Mouse (Mus musculus): ENCODE data around the gene Defb10. TPM values are rescaled to one million over a fixed set of nuclear protein-coding genes. Genes with fewer than 3 reads are reported as not detected.
"Not testable (repeated sequence)": the region's sequence is repeated elsewhere in the genome, so short reads cannot be mapped to it uniquely, and the experiment has no call there.

Defb10 gene
- polyA plus RNA-seq (2012; rRNA removed), result not detected in 2 replicates

DNA sequence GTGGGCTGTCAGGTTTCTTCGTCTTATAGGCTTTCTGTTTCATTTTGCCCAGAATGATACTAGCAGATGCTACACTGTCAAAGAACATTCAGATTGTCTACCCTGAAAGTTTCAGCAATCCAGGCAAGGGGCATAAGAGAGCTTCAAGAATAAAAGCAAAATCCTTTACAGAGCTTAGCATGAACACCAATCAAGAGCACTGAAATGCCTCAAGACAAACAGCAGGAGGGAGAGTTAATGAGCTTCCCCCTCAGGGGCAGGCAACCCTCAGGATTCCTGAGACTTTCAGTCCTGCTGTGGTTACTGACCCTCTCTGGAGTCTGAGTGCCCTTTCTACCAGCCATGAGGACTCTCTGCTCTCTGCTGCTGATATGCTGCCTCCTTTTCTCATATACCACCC lies at the start of gene Defb10:
TSS of gene Defb10 (plus strand) at position 316 of the 400 bp plus-strand sequence.
- H3K4me1 ChIP-seq (ENCODE audit: control insufficient read depth, insufficient read depth, low read length); DNase-seq; H3K4me3 ChIP-seq (replicated peaks; ENCODE audit: extremely low read depth, low read depth, low read length): not testable (repeated sequence)
- WGBS, result 53% methylated on average over 1 of the region's 1 CpGs

DNA sequence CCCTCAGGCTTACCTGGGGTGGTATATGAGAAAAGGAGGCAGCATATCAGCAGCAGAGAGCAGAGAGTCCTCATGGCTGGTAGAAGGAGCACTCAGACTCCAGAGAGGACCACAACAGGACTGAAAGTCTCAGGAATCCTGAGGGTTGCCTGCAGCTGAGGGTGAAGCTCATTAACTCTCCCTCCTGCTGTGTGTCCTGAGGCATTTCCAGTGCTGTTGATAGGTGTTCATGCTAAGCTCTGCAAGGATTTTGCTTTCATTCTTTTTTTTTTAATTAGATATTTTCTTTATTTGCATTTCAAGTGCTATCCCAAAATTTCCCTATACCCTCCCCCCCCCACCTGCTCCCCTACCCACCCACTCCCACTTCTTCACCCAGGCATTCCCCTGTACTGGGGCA lies 26.6 kb downstream of the Defb10 start, which contains the start of gene Defb9:
TSS of gene Defb9 (minus strand) at position 101 of the 400 bp plus-strand sequence.
- H3K4me3 ChIP-seq (replicated peaks; ENCODE audit: extremely low read depth, low read depth, low read length); H3K4me1 ChIP-seq (ENCODE audit: control insufficient read depth, insufficient read depth, low read length); DNase-seq: not testable (repeated sequence)

DNA sequence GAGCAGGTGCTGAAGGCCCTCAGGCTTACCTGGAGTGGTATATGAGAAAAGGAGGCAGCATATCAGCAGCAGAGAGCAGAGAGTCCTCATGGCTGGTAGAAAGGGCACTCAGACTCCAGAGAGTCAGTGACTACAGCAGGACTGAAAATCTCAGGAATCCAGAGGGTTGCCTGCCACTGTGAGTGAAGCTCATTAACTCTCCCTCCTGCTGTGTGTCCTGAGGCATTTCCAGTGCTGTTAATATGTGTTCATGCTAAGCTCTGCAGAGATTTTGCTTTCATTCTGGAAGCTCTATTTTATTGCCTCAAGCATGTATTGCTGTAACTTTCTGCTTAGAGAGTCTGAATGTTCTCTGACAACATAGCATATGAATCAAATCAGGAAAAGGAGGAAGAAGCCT lies 47.6 kb downstream of the Defb10 start, which contains the start of gene Defb11:
TSS of gene Defb11 (minus strand) at position 123 of the 400 bp plus-strand sequence.
- not testable (repeated sequence) for H3K4me3 ChIP-seq (replicated peaks; ENCODE audit: extremely low read depth, low read depth, low read length); DNase-seq; H3K4me1 ChIP-seq (ENCODE audit: control insufficient read depth, insufficient read depth, low read length)

Other genes with a start within 250 kb of the Defb10 start
- not detected in 2 replicates for gene Defa26, start 240.7 kb upstream of the Defb10 start, polyA plus RNA-seq (2012; rRNA removed)
- not detected in 2 replicates for gene Defa17, start 203.1 kb upstream of the Defb10 start, polyA plus RNA-seq (2012; rRNA removed)
- not detected in 2 replicates for gene Defa34, start 193.1 kb upstream of the Defb10 start, polyA plus RNA-seq (2012; rRNA removed)
- not detected in 2 replicates for gene AY761184, start 155.3 kb upstream of the Defb10 start, polyA plus RNA-seq (2012; rRNA removed)
- gene Defa24, start 124.4 kb upstream of the Defb10 start, polyA plus RNA-seq (2012; rRNA removed), result 0.45 TPM in 1 of 2 replicates, not detected in the other
- gene Defb50, start 35.4 kb upstream of the Defb10 start, polyA plus RNA-seq (2012; rRNA removed), result not detected in 2 replicates
- not detected in 2 replicates for gene Defb2, start 19.0 kb upstream of the Defb10 start, polyA plus RNA-seq (2012; rRNA removed)
- not detected in 2 replicates for gene Defb9, start 26.5 kb downstream of the Defb10 start, polyA plus RNA-seq (2012; rRNA removed)
- not detected in 2 replicates for gene Defb11, start 47.5 kb downstream of the Defb10 start, polyA plus RNA-seq (2012; rRNA removed)
- gene Defb15, start 73.8 kb downstream of the Defb10 start, polyA plus RNA-seq (2012; rRNA removed), result not detected in 2 replicates
- not detected in 2 replicates for gene Defb35, start 79.5 kb downstream of the Defb10 start, polyA plus RNA-seq (2012; rRNA removed)
- not detected in 2 replicates for gene Defb13, start 87.9 kb downstream of the Defb10 start, polyA plus RNA-seq (2012; rRNA removed)
- not detected in 2 replicates for gene Fam90a1a, start 99.8 kb downstream of the Defb10 start, polyA plus RNA-seq (2012; rRNA removed)
- not detected in 2 replicates for gene Ccdc70, start 110.9 kb downstream of the Defb10 start, polyA plus RNA-seq (2012; rRNA removed)
- 20.0 and 21.5 TPM in 2 replicates for gene Atp7b, start 201.4 kb downstream of the Defb10 start, polyA plus RNA-seq (2012; rRNA removed)
- 3.8 and 5.7 TPM in 2 replicates for gene Alg11, start 201.8 kb downstream of the Defb10 start, polyA plus RNA-seq (2012; rRNA removed)

All from lung, adult 2 months (tissue).